Mouse (Mus musculus) C2C12 (cell line): ENCODE measurements around the gene Mlxip. TPM values are rescaled to one million over a fixed set of nuclear protein-coding genes. Genes with fewer than 3 reads are reported as not detected.

Experiments
- H3K27me3 ChIP-seq: one replicate; pipeline ENCODE4 v1.6.1; 2011; ENCODE audit not compliant: control insufficient read depth, insufficient read depth, insufficient read length
- H3K36me3 ChIP-seq: one replicate; pipeline ENCODE4 v1.6.1; 2011; ENCODE audit not compliant: control insufficient read depth, insufficient read depth
- H3K4me3 ChIP-seq: one replicate; pipeline ENCODE4 v1.5.1; 2011; ENCODE audit warnings: mild to moderate bottlenecking, control low read depth; ENCODE audit not compliant: poor library complexity, insufficient read depth, severe bottlenecking
- H3K79me2 ChIP-seq: one replicate; pipeline ENCODE4 v1.6.1; 2011; ENCODE audit not compliant: control insufficient read depth, insufficient read depth
- H3K79me3 ChIP-seq: one replicate; pipeline ENCODE4 v1.6.1; 2011; ENCODE audit warnings: low read depth, control low read depth
- H3ac ChIP-seq: one replicate; pipeline ENCODE3; 2011; ENCODE audit warnings: low read depth; ENCODE audit not compliant: control insufficient read depth, insufficient read length
- CEBPB ChIP-seq: IDR thresholded peaks from one replicate; pipeline ENCODE4 v1.6.1; 2011; ENCODE audit warnings: low read depth, mild to moderate bottlenecking, control low read depth, moderate library complexity
- CTCF ChIP-seq: IDR thresholded peaks from one replicate; pipeline ENCODE4 v1.5.1; 2011; ENCODE audit not compliant: control insufficient read depth, insufficient read depth, insufficient read length
- FOSL1 ChIP-seq: IDR thresholded peaks from one replicate; pipeline ENCODE4 v1.8.0; 2011; ENCODE audit warnings: mild to moderate bottlenecking, low read length; ENCODE audit not compliant: poor library complexity, insufficient read depth, severe bottlenecking
- MAX ChIP-seq: IDR thresholded peaks from one replicate; pipeline ENCODE4 v1.6.1; 2011; ENCODE audit warnings: mild to moderate bottlenecking, control low read depth
- MYOD1 ChIP-seq: IDR thresholded peaks from one replicate; pipeline ENCODE4 v1.6.1; 2011; ENCODE audit warnings: low read depth; ENCODE audit not compliant: control insufficient read depth, insufficient read length
- MYOG ChIP-seq: IDR thresholded peaks from one replicate; pipeline ENCODE4 v1.6.1; 2011; ENCODE audit not compliant: control insufficient read depth, insufficient read length; ENCODE audit errors: extremely low read depth
- USF1 ChIP-seq: IDR thresholded peaks from one replicate; pipeline ENCODE4 v1.6.1; 2011; ENCODE audit warnings: low read depth, mild to moderate bottlenecking, control low read depth, moderate library complexity
- polyA plus RNA-seq: library from polyadenylated mRNA; unstranded; fragments of >200 nt; fragmentation: generic; extraction: Trizol; gene quantifications from one replicate; pipeline ENCODE4 v1.2.1, GENCODE M21; 2012; ENCODE audit warnings: missing spikeins

Gene Mlxip
- polyA plus RNA-seq, 1 experiment, result 4.0 TPM

DNA sequence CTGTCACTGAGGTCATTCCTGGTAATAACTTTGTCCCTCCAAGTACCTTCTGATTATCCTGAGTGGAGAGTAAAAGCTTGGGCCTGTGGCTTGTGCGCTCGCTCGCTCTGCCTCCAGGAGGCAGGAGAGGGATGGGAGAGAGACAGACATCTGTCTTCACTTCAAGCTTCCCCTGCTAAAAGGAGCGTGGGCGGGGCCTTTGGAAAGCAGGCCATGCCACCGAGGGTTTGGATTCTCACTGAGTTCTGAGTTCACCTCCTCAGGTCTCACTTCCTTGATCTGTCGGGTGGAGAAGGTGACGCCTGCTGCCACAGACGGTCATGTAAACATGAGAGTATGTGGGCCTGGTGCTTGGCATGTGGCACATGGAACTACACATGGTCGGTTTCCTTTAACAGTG lies 44.2 kb upstream of the Mlxip start:
- no peaks in the 10 kb centered on the region for H3K27me3 ChIP-seq
- no peak overlapping the region for H3ac ChIP-seq
- no peak overlapping the region for H3K4me3 ChIP-seq
- H3K79me3 ChIP-seq, result peaks cover 8% of the 10 kb centered on the region
- TF ChIP-seq MYOG (no peak), MYOD1 (no peak), CEBPB (no peak), FOSL1 (no peak), USF1 (no peak), MAX (no peak), CTCF (no peak)
- peaks cover 5% of the 10 kb centered on the region for H3K36me3 ChIP-seq
- H3K79me2 ChIP-seq, result peaks cover 40% of the 10 kb centered on the region

DNA sequence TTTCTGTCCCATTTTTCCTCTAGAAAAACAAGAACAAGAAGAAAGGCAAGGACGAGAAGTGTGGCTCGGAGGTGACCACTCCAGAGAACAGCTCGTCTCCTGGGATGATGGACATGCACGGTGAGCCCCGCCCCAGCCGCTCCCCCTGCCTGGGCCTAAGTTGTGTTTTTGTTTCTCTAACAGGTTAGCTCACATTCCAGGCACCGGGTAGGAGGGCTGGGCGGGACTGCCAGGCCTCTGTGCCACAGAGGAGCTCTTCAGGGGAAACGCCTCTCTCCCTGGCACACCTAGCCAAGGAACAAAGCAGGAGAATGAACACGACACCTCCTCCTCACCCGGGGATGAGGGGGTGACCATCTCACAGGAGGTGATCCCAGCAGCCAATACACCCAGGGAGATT lies 38.7 kb upstream of the Mlxip start:
- H3K36me3 ChIP-seq, result peaks cover 14% of the 10 kb centered on the region
- H3K27me3 ChIP-seq, result no peaks in the 10 kb centered on the region
- H3K4me3 ChIP-seq, result no peak overlapping the region
- H3ac ChIP-seq, result no peak overlapping the region
- H3K79me2 ChIP-seq, result no peaks in the 10 kb centered on the region
- TF ChIP-seq CTCF (no peak), FOSL1 (no peak), USF1 (no peak), CEBPB (no peak), MYOG (no peak), MYOD1 (no peak), MAX (no peak)
- H3K79me3 ChIP-seq, result no peaks in the 10 kb centered on the region

DNA sequence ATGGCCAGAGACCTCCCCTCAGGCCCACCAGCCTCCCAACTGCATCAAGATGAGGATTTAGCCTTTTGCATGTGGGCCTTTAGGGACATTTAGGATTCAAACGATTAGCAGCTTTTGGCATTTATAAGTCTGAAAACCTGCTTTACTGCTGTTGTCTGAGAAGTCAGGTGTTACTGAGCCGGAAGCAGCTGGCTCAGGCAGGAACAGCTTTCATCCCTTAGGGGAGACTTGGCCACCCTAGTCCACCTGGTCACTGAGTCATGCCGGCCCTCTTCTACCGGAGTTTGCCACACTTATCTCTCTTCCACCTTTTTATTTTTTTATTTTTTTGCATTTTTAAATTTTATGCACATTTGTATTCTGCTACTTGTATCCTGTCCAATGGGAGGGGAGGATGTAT lies 37.3 kb upstream of the Mlxip start:
- Histone ChIP-seq H3K4me3 (no peak overlapping the region), H3K79me2 (no peaks in the 10 kb centered on the region), H3K36me3 (peaks cover 14% of the 10 kb centered on the region), H3K79me3 (no peaks in the 10 kb centered on the region), H3K27me3 (no peaks in the 10 kb centered on the region), H3ac (no peak overlapping the region)
- TF ChIP-seq MAX (no peak), MYOD1 (no peak), CTCF (no peak), MYOG (no peak), FOSL1 (no peak), CEBPB (no peak), USF1 (no peak)

- no peak for TF ChIP-seq MAX
- TF ChIP-seq FOSL1, result no peak
- Histone ChIP-seq H3K4me3 (no peak overlapping the region), H3K27me3 (no peaks in the 10 kb centered on the region), H3K79me2 (no peaks in the 10 kb centered on the region), H3K79me3 (no peaks in the 10 kb centered on the region), H3K36me3 (peaks cover 14% of the 10 kb centered on the region), H3ac (no peak overlapping the region)
Observed at GRCm38 (mm10) chr5:123359431-123359830, 35.2 kb upstream of the Mlxip start.

DNA sequence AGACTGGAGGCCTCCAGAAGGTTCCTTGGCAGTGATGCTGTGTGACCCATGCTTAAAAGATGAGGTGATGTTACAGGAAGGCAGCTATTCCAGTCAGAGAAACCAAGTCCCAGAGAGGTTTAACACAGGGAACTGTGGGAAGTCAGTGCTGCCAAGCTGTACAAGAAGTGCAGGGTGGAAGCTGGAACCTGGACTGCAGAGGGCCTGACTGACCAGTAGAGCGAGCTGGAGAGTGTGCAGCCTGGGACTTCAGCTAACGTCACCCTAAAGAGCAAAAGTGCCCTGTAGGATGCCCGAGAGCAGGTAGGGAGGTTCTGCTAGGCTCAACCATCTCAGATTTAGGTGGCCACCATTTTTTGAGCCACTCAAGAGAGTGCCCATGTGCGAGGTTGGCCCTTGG lies 31.7 kb upstream of the Mlxip start:
- Histone ChIP-seq H3K27me3 (no peaks in the 10 kb centered on the region), H3K79me2 (no peaks in the 10 kb centered on the region), H3K79me3 (no peaks in the 10 kb centered on the region), H3K36me3 (peaks cover 5% of the 10 kb centered on the region), H3ac (no peak overlapping the region), H3K4me3 (no peak overlapping the region)
- TF ChIP-seq MAX, result no peak
- TF ChIP-seq FOSL1, result no peak
- no peak for TF ChIP-seq CTCF

DNA sequence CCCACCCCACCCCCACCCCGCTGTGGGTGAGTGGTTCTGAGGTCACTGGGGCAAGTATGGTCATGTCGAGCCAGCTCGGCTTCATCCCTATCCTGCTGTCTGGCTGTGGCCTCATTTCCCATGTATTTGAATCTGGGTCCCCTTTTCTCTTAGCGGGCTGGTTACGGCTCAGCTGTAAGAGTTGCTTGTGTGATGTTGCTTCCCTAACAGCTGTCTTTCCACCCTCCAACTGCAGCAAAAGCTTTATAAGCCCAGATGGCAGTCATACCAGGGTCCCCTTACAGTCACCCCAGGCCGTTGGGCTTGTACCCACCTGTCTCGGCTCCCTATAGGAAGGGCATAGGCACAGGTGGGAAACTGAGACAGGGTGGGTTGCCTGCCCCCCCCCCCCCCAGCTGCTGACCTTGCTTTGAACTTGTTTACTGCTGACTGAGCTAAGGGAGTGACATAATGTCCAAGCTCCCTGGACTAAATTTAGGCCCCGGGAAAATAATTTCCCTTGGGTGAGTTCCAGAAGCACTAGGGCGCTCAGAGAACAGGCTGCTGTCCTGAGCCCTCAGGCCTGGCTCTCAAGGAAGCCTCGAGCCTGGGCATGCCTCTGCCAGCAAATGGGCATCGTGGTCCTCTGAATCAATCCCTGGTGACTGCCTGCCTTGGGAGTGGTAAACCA lies 30.2 kb upstream of the Mlxip start:
- Histone ChIP-seq H3K27me3 (no peaks in the 10 kb centered on the region), H3ac (no peak overlapping the region), H3K79me3 (no peaks in the 10 kb centered on the region), H3K36me3 (no peaks in the 10 kb centered on the region), H3K4me3 (no peak overlapping the region), H3K79me2 (no peaks in the 10 kb centered on the region)
- TF ChIP-seq MAX (no peak), FOSL1 (no peak), CTCF (no peak), MYOG (no peak)
